ENCODE assay signal across 17 mouse cellular contexts in genomic region chr14:58499071-58499470, GRCm38 (mm10).
DNase-seq lines count a peak whose midpoint lies in the region; ATAC-seq and TF ChIP-seq lines count a peak whose summit lies in the region.
"Had no signal": no experiment of that assay in that cellular context is flagged by ENCODE, and none has a peak within 500 bp of the region (broad histone marks: within the 10 kb centered on the region; RNA-seq: fewer than 3 reads in every experiment).

No protein-coding gene starts in this region.

- no peak for TF ChIP-seq EP300 in stomach, postnatal 0 days (optimal IDR thresholded peaks at IDR 0.05)

- H3K4me2 ChIP-seq in forebrain, embryonic 16.5 days (ENCODE audit: low read length): no peak overlapping the region
- H3K4me2 ChIP-seq in forebrain, embryonic 12.5 days: no peak overlapping the region
- H3K4me2 ChIP-seq in intestine, embryonic 15.5 days (replicated peaks): no peak overlapping the region
- H3K4me2 ChIP-seq in intestine, postnatal 0 days (replicated peaks; ENCODE audit: low read depth): no peak overlapping the region
- no peak overlapping the region for H3K4me2 ChIP-seq in stomach, embryonic 15.5 days
- H3K4me2 ChIP-seq in stomach, postnatal 0 days (replicated peaks; ENCODE audit: low read depth): no peak overlapping the region
- H3K4me2 ChIP-seq in stomach, embryonic 16.5 days (ENCODE audit: low read depth, low read length): no peak overlapping the region
- H3K4me2 ChIP-seq: heart, embryonic 12.5 days; hindbrain, embryonic 14.5 days had no signal

- no peak for DNase-seq in stomach, postnatal 0 days (ENCODE audit: low spot score)
- DNase-seq in cerebellum, postnatal 25 days: no peak
- DNase-seq: adrenal gland, postnatal 10 days; cerebellum, adult 11-12 months; cerebellum, adult 9-10 months; cerebellum, postnatal 36 days; heart, adult 2 months had no signal

- H3K9me3 ChIP-seq in forebrain, embryonic 16.5 days (ENCODE audit: control insufficient read depth, low read length): no peaks in the 10 kb centered on the region
- no peaks in the 10 kb centered on the region for H3K9me3 ChIP-seq in forebrain, embryonic 12.5 days
- H3K9me3 ChIP-seq in intestine, embryonic 15.5 days: no peaks in the 10 kb centered on the region
- H3K9me3 ChIP-seq in intestine, postnatal 0 days (ENCODE audit: control insufficient read depth): no peaks in the 10 kb centered on the region
- H3K9me3 ChIP-seq in stomach, embryonic 15.5 days: no peaks in the 10 kb centered on the region
- no peaks in the 10 kb centered on the region for H3K9me3 ChIP-seq in stomach, postnatal 0 days (ENCODE audit: control insufficient read depth, low read length)
- no peaks in the 10 kb centered on the region for H3K9me3 ChIP-seq in stomach, embryonic 16.5 days (replicated peaks; ENCODE audit: control insufficient read depth, low read length)
- H3K9me3 ChIP-seq: embryonic facial prominence, embryonic 13.5 days; heart, embryonic 12.5 days had no signal

- H3K36me3 ChIP-seq in forebrain, embryonic 16.5 days (ENCODE audit: control insufficient read depth, insufficient read depth): no peaks in the 10 kb centered on the region
- no peaks in the 10 kb centered on the region for H3K36me3 ChIP-seq in forebrain, embryonic 12.5 days (replicated peaks)
- H3K36me3 ChIP-seq in intestine, embryonic 15.5 days: no peaks in the 10 kb centered on the region
- H3K36me3 ChIP-seq in intestine, postnatal 0 days (ENCODE audit: control insufficient read depth, insufficient read depth): no peaks in the 10 kb centered on the region
- H3K36me3 ChIP-seq in stomach, embryonic 15.5 days: no peaks in the 10 kb centered on the region
- no peaks in the 10 kb centered on the region; the same call in 1 of the 2 replicates for H3K36me3 ChIP-seq in stomach, postnatal 0 days (ENCODE audit: control insufficient read depth, insufficient read depth, low read length)
- H3K36me3 ChIP-seq in stomach, embryonic 16.5 days (ENCODE audit: control insufficient read depth, insufficient read depth, low read length): no peaks in the 10 kb centered on the region
- H3K36me3 ChIP-seq: embryonic facial prominence, embryonic 13.5 days; heart, embryonic 12.5 days; hindbrain, embryonic 10.5 days had no signal

- TF ChIP-seq CTCF in intestine, postnatal 0 days (IDR thresholded peaks at IDR 0.05; ENCODE audit: low read depth): no peak
- no peak for TF ChIP-seq CTCF in stomach, postnatal 0 days (IDR thresholded peaks at IDR 0.05; ENCODE audit: low read depth)

- peaks cover 7% of the 10 kb centered on the region; the same call in 1 of the 2 replicates for H3K4me1 ChIP-seq in forebrain, embryonic 16.5 days (replicated peaks; ENCODE audit: control insufficient read depth, insufficient read depth, low read length)
- H3K4me1 ChIP-seq in forebrain, embryonic 12.5 days: peaks cover 10% of the 10 kb centered on the region; the same call in 1 of the 2 replicates
- H3K4me1 ChIP-seq in intestine, embryonic 15.5 days (replicated peaks): peaks cover 10% of the 10 kb centered on the region; the same call in 1 of the 2 replicates
- no peaks in the 10 kb centered on the region for H3K4me1 ChIP-seq in intestine, postnatal 0 days (replicated peaks; ENCODE audit: control insufficient read depth, insufficient read depth, low read length)
- no peaks in the 10 kb centered on the region for H3K4me1 ChIP-seq in stomach, embryonic 15.5 days
- H3K4me1 ChIP-seq in stomach, postnatal 0 days (replicated peaks; ENCODE audit: control insufficient read depth, insufficient read depth): no peaks in the 10 kb centered on the region
- no peaks in the 10 kb centered on the region; the same call in 1 of the 2 replicates for H3K4me1 ChIP-seq in stomach, embryonic 16.5 days (ENCODE audit: control insufficient read depth, insufficient read depth, low read length)
- H3K4me1 ChIP-seq: heart, embryonic 12.5 days had no signal

- ATAC-seq in forebrain, embryonic 16.5 days: 0 out of 2 replicates have a peak, but pooled peaks have one; percentile 43
- ATAC-seq in forebrain, embryonic 12.5 days (ENCODE audit: low FRiP score): no peak
- ATAC-seq in intestine, embryonic 15.5 days: peak; percentile 31; the same call in 1 of the 2 replicates
- ATAC-seq in intestine, postnatal 0 days: no peak
- no peak for ATAC-seq in stomach, embryonic 15.5 days (ENCODE audit: insufficient read depth, low FRiP score, low read depth)
- ATAC-seq in stomach, postnatal 0 days (ENCODE audit: low FRiP score, low TSS enrichment): no peak
- ATAC-seq in stomach, embryonic 16.5 days (ENCODE audit: insufficient read depth, low FRiP score): peak; percentile 21; the same call in 1 of the 2 replicates

- 62% methylated on average over 7 of the region's 7 CpGs for whole genome bisulfite sequencing in forebrain, embryonic 16.5 days
- WGBS in forebrain, embryonic 12.5 days: 72% methylated on average over 7 of the region's 7 CpGs
- WGBS in intestine, embryonic 15.5 days: 59% methylated on average over 7 of the region's 7 CpGs
- 77% methylated on average over 7 of the region's 7 CpGs for WGBS in intestine, postnatal 0 days
- 51% methylated on average over 7 of the region's 7 CpGs for WGBS in stomach, embryonic 15.5 days
- 48% methylated on average over 7 of the region's 7 CpGs for WGBS in stomach, postnatal 0 days
- WGBS in stomach, embryonic 16.5 days: 51% methylated on average over 7 of the region's 7 CpGs

- H3K4me3 ChIP-seq in forebrain, embryonic 16.5 days (replicated peaks; ENCODE audit: low read length): no peak overlapping the region
- no peak overlapping the region for H3K4me3 ChIP-seq in forebrain, embryonic 12.5 days (replicated peaks)
- H3K4me3 ChIP-seq in intestine, embryonic 15.5 days (replicated peaks): no peak overlapping the region
- no peak overlapping the region for H3K4me3 ChIP-seq in intestine, postnatal 0 days (ENCODE audit: low read depth, low read length)
- H3K4me3 ChIP-seq in stomach, embryonic 15.5 days (replicated peaks): no peak overlapping the region
- H3K4me3 ChIP-seq in stomach, postnatal 0 days (ENCODE audit: low read depth, low read length): no peak overlapping the region
- no peak overlapping the region for H3K4me3 ChIP-seq in stomach, embryonic 16.5 days (replicated peaks; ENCODE audit: low read length)
- H3K4me3 ChIP-seq: embryonic facial prominence, embryonic 13.5 days; heart, adult 2 months; heart, embryonic 12.5 days; hindbrain, embryonic 10.5 days had no signal

- no peak overlapping the region for H3K9ac ChIP-seq in forebrain, embryonic 16.5 days (replicated peaks; ENCODE audit: low read depth, low read length)
- H3K9ac ChIP-seq in forebrain, embryonic 12.5 days: no peak overlapping the region
- no peak overlapping the region for H3K9ac ChIP-seq in intestine, embryonic 15.5 days
- no peak overlapping the region for H3K9ac ChIP-seq in intestine, postnatal 0 days (ENCODE audit: low read depth, low read length)
- H3K9ac ChIP-seq in stomach, embryonic 15.5 days: no peak overlapping the region
- no peak overlapping the region for H3K9ac ChIP-seq in stomach, postnatal 0 days (ENCODE audit: low read length)
- no peak overlapping the region for H3K9ac ChIP-seq in stomach, embryonic 16.5 days (ENCODE audit: low read length)
- H3K9ac ChIP-seq: embryonic facial prominence, embryonic 13.5 days; heart, embryonic 12.5 days; hindbrain, embryonic 14.5 days had no signal

- H3K27ac ChIP-seq in forebrain, embryonic 16.5 days (ENCODE audit: low read length): no peak overlapping the region
- H3K27ac ChIP-seq in forebrain, embryonic 12.5 days: no peak overlapping the region
- 0 out of 2 replicates have a peak overlapping the region, but pooled peaks have one; percentile 48 for H3K27ac ChIP-seq in intestine, embryonic 15.5 days
- no peak overlapping the region for H3K27ac ChIP-seq in intestine, postnatal 0 days (ENCODE audit: low read depth, low read length)
- peak overlapping the region; percentile 31; the same call in 1 of the 2 replicates for H3K27ac ChIP-seq in stomach, embryonic 15.5 days
- no peak overlapping the region for H3K27ac ChIP-seq in stomach, postnatal 0 days (replicated peaks)
- H3K27ac ChIP-seq in stomach, embryonic 16.5 days (ENCODE audit: low read length): peak overlapping the region; percentile 64; the same call in 1 of the 2 replicates
- H3K27ac ChIP-seq: embryonic facial prominence, embryonic 13.5 days; heart, adult 2 months; hindbrain, embryonic 10.5 days; hindbrain, embryonic 14.5 days had no signal

- H3K27me3 ChIP-seq in forebrain, embryonic 16.5 days (replicated peaks; ENCODE audit: control insufficient read depth, insufficient read depth, low read length): no peaks in the 10 kb centered on the region
- H3K27me3 ChIP-seq in forebrain, embryonic 12.5 days: peaks cover 21% of the 10 kb centered on the region
- H3K27me3 ChIP-seq in intestine, embryonic 15.5 days (replicated peaks): no peaks in the 10 kb centered on the region
- no peaks in the 10 kb centered on the region for H3K27me3 ChIP-seq in intestine, postnatal 0 days (replicated peaks; ENCODE audit: control insufficient read depth, insufficient read depth, low read length)
- no peaks in the 10 kb centered on the region for H3K27me3 ChIP-seq in stomach, embryonic 15.5 days (replicated peaks)
- no peaks in the 10 kb centered on the region for H3K27me3 ChIP-seq in stomach, postnatal 0 days (ENCODE audit: control insufficient read depth, insufficient read depth, low read length)
- H3K27me3 ChIP-seq in stomach, embryonic 16.5 days (ENCODE audit: control insufficient read depth, insufficient read depth, low read length): no peaks in the 10 kb centered on the region
- H3K27me3 ChIP-seq: embryonic facial prominence, embryonic 13.5 days; heart, embryonic 12.5 days had no signal

Comparison
In these comparisons a context has a peak if more than half of its experiments do, and no peak if none do; other contexts are left out.
1. ATAC-seq: peak in forebrain, embryonic 16.5 days (single experiment), intestine, embryonic 15.5 days (single experiment) and stomach, embryonic 16.5 days (single experiment); none in forebrain, embryonic 12.5 days (single experiment), intestine, postnatal 0 days (single experiment), stomach, embryonic 15.5 days (single experiment) and stomach, postnatal 0 days (single experiment).
2. H3K27ac ChIP-seq: peak in intestine, embryonic 15.5 days (single experiment), stomach, embryonic 15.5 days (single experiment) and stomach, embryonic 16.5 days (single experiment); none in forebrain, embryonic 16.5 days (single experiment), forebrain, embryonic 12.5 days (single experiment), intestine, postnatal 0 days (single experiment) and stomach, postnatal 0 days (single experiment).